Mouse (Mus musculus): ENCODE data around the gene Vwa1. TPM values are rescaled to one million over a fixed set of nuclear protein-coding genes. Genes with fewer than 3 reads are reported as not detected.
"Not testable (repeated sequence)": the region's sequence is repeated elsewhere in the genome, so short reads cannot be mapped to it uniquely, and the experiment has no call there.

The Vwa1 gene
- polyA plus RNA-seq, 1 experiment from 2014 or later = 12.2 TPM

DNA sequence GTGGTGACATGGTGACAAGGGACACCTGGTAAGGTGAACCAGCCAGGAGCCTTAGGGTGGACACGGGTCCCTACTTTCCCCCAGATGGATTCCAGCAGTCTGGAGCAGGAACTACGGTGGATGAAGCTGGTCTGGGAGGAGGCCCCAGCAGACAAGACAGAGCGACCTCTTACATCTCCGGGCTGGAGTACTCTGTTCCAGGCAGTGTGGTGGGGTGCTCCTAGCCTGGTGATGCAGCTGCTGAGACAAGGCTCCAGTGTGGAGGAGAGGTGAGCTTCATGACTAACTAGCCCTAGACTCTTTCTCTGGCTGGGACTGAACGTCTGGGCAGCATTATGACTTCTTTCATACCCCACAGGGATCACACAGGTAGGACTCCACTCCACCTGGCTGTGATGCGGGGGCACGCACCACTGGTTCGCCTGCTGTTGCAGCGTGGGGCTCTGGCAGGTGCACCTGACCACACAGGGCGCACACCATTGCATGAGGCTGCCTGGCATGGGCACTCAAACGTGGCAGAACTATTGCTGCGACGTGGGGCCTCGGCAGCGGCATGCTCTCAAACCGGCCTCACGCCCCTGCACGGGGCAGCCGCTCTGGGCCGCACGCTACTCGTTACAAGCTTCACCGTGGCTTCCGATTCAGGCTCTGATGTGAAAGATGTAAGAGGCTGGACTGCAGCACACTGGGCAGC lies 16.9 kb upstream of the Vwa1 start:
- no peak for ATAC-seq (ENCODE audit: low FRiP score)
- no peak overlapping the region for H3K4me2 ChIP-seq (replicated peaks)
- no peak overlapping the region for H3K27ac ChIP-seq
- H3K27me3 ChIP-seq = peaks cover 7% of the 10 kb centered on the region; the same call in 1 of the 2 replicates
- no peak overlapping the region for H3K9ac ChIP-seq
- H3K36me3 ChIP-seq = no peaks in the 10 kb centered on the region
- WGBS = 74% methylated on average over 24 of the region's 24 CpGs
- no peaks in the 10 kb centered on the region for H3K4me1 ChIP-seq
- no peaks in the 10 kb centered on the region for H3K9me3 ChIP-seq (replicated peaks)
- H3K4me3 ChIP-seq = no peak overlapping the region

DNA sequence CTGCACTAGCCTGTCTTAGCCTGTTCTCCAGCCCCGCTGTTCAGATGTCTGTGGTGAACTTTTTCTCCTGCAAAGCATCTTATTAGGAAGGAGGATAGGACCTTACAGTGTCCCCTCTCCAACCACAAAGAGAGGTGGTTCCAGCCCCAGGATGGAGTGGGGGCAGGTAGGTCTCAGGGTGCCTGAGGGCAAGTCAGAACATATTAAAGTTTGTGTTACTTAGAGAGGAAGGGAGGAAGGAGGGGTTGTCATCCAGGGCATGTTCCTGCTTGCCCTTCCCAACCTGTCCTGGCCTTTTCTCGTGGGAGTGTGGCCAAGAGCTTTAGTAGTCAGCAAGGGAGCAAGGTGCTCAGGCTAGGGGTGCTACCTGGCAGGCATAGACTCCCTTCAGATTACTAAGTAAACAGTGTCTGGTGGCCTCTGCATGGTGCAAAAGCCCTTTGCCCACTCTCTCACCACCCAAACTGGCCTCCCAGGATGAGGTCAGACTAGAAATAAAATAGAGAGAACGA lies 16.2 kb upstream of the Vwa1 start:
- Histone ChIP-seq H3K9ac (no peak overlapping the region), H3K4me3 (no peak overlapping the region), H3K27ac (no peak overlapping the region), H3K27me3 (peaks cover 5% of the 10 kb centered on the region; the same call in 1 of the 2 replicates), H3K4me1 (no peaks in the 10 kb centered on the region), H3K9me3 (replicated peaks) (no peaks in the 10 kb centered on the region), H3K4me2 (replicated peaks) (no peak overlapping the region), H3K36me3 (no peaks in the 10 kb centered on the region)
- no peak for ATAC-seq (ENCODE audit: low FRiP score)
- WGBS = 72% methylated on average over 3 of the region's 3 CpGs

DNA sequence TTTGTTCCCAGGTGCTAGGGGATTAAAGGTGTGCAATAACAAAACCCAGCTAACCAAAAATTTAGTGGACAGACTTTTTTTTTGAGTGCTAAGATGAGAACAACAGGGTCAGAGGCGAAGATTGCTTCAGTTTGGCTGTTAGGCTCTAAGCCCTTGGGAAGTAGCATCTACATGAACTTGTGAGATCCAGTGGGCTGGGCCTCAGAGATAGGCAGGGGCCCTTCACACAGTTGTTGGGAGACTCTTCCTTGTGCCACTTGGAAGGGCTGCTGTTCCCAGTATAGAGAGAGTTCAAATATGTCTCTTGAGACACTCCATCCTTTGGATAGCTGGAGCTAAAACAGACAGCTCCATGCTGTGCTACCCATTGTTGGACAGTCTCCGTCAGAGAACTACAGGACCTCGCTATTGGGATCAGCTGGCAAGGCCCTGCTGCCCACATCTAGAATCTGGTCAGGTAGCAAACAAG lies 15.6 kb upstream of the Vwa1 start, which contains the start of gene Ankrd65:
Gene Ankrd65, plus strand, starts transcription at position 419 of the 469 bp plus-strand sequence.
- 71% methylated on average over 3 of the region's 3 CpGs for WGBS
- H3K4me1 ChIP-seq = peaks cover under 1% of the 10 kb centered on the region; the same call in 1 of the 2 replicates
- ATAC-seq (ENCODE audit: low FRiP score) = no peak
- no peaks in the 10 kb centered on the region for H3K9me3 ChIP-seq (replicated peaks)
- peaks cover 5% of the 10 kb centered on the region; the same call in 1 of the 2 replicates for H3K27me3 ChIP-seq
- H3K27ac ChIP-seq = no peak within 1 kb of the TSS
- no peak within 1 kb of the TSS for H3K4me3 ChIP-seq
- no peak within 1 kb of the TSS for H3K4me2 ChIP-seq (replicated peaks)
- no peak within 1 kb of the TSS for H3K9ac ChIP-seq
- H3K36me3 ChIP-seq = no peaks in the 10 kb centered on the region

DNA sequence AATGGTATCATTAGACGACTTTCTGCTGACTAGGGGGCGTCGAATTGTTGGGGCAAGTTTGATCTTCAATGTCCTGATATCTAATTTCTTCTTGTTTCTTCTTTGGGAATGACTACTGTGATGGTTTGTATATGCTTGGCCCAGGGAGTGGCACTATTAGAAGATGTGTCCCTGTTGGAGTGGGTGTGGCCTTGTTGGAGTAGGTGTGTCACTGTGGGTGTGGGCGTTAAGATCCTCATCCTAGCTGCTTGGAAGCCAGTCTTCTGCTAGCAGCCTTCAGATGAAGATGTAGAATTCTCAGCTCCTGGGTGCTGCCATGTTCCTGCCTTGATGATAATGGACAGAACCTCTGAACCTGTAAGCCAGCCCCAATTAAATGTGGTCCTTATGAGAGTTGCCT lies 14.3 kb upstream of the Vwa1 start:
- H3K36me3 ChIP-seq; H3K9ac ChIP-seq; H3K4me1 ChIP-seq; H3K4me2 ChIP-seq (replicated peaks); ATAC-seq (ENCODE audit: low FRiP score); H3K4me3 ChIP-seq; H3K27me3 ChIP-seq; H3K9me3 ChIP-seq (replicated peaks); H3K27ac ChIP-seq: not testable (repeated sequence)
- WGBS = 74% methylated on average over 4 of the region's 4 CpGs

DNA sequence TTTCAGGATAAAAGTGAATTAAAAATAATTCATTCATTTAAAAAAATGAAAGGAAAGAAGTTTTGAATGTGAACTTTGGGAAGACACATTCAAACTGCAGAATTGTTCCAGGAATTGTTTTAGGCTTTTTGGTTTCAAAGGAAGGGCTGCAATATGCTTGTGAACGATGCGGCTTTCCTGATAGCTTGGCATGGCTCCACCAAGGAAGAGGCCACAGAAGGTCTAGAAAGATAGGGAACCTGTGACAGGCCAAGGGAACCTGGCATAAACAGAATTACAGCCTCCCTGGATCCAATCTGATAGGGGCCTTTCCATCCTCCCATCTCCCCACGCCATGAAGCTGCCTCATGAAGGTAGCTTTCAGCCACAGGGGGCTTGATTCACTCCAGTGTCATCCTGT lies 13.8 kb upstream of the Vwa1 start:
- Histone ChIP-seq H3K9ac (no peak overlapping the region), H3K27me3 (peaks cover 5% of the 10 kb centered on the region; the same call in 1 of the 2 replicates), H3K36me3 (no peaks in the 10 kb centered on the region), H3K4me1 (peaks cover 12% of the 10 kb centered on the region), H3K4me3 (no peak overlapping the region), H3K4me2 (replicated peaks) (no peak overlapping the region), H3K9me3 (replicated peaks) (no peaks in the 10 kb centered on the region), H3K27ac (no peak overlapping the region)
- ATAC-seq (ENCODE audit: low FRiP score) = no peak
- 84% methylated on average over 3 of the region's 3 CpGs for WGBS

DNA sequence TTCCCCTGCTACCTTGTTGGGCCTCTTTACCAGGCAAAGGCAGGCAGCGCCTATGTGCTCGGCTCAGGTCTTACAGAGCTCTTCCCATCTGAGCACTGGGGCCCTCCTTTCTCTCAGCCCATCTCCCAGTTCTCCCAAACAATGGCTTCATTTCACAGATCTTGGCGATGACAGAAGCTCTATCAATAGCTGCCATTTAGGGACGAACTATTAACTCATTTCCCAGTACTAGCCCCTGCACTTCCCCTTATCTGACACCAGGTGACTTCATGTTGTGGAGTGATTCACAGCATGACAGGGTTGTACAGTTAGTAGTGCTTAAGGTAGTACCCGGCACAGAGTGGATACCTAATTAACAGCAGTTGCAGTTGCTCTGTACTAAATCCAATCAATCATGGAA lies 11.3 kb upstream of the Vwa1 start, which contains the start of gene Tmem88b:
Gene Tmem88b, minus strand, starts transcription at position 56 of the 400 bp plus-strand sequence.
- Histone ChIP-seq H3K4me2 (replicated peaks) (peak within 1 kb of the TSS; percentile 77), H3K27ac (no peak within 1 kb of the TSS), H3K4me3 (peak within 1 kb of the TSS; percentile 62), H3K27me3 (no peaks in the 10 kb centered on the region), H3K9ac (no peak within 1 kb of the TSS), H3K4me1 (peaks cover 12% of the 10 kb centered on the region), H3K36me3 (no peaks in the 10 kb centered on the region), H3K9me3 (replicated peaks) (no peaks in the 10 kb centered on the region)
- no peak for ATAC-seq (ENCODE audit: low FRiP score)
- WGBS = 70% methylated on average over 5 of the region's 5 CpGs

DNA sequence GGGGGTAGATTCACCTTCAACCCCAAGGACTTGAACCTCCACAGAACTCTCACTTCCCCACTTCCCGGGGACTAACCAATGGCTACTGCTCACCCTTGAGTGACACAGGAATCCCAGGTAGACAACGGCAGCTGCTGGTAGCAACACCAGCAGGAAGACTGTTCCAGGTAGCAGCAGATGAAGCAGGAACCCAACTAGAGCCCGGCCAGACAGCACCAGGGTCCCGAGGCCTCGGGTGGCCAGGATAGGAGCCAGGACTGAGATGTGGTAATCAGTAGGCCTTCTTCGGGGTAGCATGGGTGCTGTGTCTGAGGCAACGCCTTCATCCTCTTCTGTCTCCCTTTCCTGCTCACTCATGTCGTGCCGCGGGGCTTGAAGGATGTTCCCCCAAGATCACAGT lies 10.7 kb upstream of the Vwa1 start:
- no peak overlapping the region for H3K9ac ChIP-seq
- 80% methylated on average over 10 of the region's 10 CpGs for WGBS
- no peaks in the 10 kb centered on the region for H3K36me3 ChIP-seq
- H3K4me1 ChIP-seq = peaks cover 12% of the 10 kb centered on the region
- H3K4me3 ChIP-seq = no peak overlapping the region
- H3K4me2 ChIP-seq (replicated peaks) = peak overlapping the region; percentile 77; the same call in 1 of the 2 replicates
- no peaks in the 10 kb centered on the region for H3K9me3 ChIP-seq (replicated peaks)
- H3K27me3 ChIP-seq = no peaks in the 10 kb centered on the region
- no peak for ATAC-seq (ENCODE audit: low FRiP score)
- no peak overlapping the region for H3K27ac ChIP-seq

DNA sequence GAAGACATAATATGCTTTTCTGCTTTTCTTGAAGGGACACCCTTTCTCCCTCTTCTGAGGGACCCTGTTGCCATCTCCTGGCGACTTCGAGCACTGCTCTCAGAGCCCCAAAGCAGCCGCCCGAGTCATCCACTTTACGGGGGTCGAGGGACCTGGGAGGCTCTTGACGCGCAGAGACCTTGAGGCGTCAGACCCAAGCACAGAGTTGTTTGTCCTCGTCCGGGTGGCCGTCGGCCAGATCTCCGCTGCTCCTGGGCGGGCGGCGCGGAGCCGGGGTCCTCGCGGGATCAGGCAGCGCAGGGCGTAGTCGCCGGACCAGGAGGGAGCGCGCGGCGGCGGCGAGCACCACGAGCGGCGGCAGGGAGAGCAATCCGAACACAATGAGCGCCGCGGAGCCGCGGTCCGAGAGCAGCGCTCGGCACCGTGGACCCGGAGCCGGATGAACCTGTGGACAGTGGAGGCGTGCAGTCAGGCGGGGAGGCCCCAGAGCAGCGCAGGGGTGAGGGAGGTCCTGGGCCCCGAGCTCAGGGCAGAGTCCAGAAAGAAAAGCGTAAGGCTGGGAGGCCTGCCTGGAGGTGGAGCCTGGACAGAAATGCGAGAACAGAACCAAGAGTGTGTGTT lies 9.7 kb upstream of the Vwa1 start:
- H3K9me3 ChIP-seq (replicated peaks) = no peaks in the 10 kb centered on the region
- H3K9ac ChIP-seq = peak overlapping the region; percentile 82
- H3K4me2 ChIP-seq (replicated peaks) = peak overlapping the region; percentile 77
- no peaks in the 10 kb centered on the region for H3K27me3 ChIP-seq
- peak; percentile 89 for ATAC-seq (ENCODE audit: low FRiP score)
- H3K36me3 ChIP-seq = no peaks in the 10 kb centered on the region
- WGBS = under 1% methylated on average over 51 of the region's 52 CpGs
- peak overlapping the region; percentile 79 for H3K27ac ChIP-seq
- H3K4me1 ChIP-seq = peaks cover 12% of the 10 kb centered on the region
- peak overlapping the region; percentile 62 for H3K4me3 ChIP-seq

DNA sequence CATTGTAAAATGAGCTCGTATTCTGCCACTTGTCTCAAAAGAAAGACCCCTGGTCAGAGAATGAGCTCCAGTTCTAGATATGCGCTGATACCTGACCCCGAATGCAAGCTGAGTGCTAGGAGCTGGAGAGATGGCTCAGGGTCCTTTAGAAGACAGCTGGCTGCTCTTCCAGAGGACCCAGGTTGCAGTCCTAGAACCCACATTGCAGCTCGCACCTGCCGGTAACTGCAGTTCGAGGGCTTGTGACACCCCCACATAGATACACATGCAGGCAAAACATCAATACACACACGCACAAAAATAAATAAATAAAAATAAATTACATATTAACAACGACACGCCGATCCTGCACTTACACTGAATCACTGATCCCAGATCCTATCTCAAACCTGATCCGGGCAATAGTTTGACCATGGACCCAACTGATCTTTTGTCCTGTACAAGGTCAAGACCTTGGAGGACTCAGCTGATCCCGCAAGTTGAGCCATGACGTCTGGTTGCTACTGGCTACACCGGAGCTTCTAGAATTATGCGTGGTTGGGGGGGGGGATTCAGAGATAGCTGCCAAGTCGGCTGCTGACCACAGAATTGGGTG lies 9.1 kb upstream of the Vwa1 start:
- Histone ChIP-seq H3K27me3 (no peaks in the 10 kb centered on the region), H3K4me2 (replicated peaks) (peak overlapping the region; percentile 77), H3K9me3 (replicated peaks) (no peaks in the 10 kb centered on the region), H3K4me1 (peaks cover 12% of the 10 kb centered on the region), H3K4me3 (peak overlapping the region; percentile 62), H3K9ac (peak overlapping the region; percentile 82), H3K36me3 (no peaks in the 10 kb centered on the region), H3K27ac (peak overlapping the region; percentile 79)
- ATAC-seq (ENCODE audit: low FRiP score) = peak; percentile 50
- 45% methylated on average over 16 of the region's 16 CpGs for WGBS

DNA sequence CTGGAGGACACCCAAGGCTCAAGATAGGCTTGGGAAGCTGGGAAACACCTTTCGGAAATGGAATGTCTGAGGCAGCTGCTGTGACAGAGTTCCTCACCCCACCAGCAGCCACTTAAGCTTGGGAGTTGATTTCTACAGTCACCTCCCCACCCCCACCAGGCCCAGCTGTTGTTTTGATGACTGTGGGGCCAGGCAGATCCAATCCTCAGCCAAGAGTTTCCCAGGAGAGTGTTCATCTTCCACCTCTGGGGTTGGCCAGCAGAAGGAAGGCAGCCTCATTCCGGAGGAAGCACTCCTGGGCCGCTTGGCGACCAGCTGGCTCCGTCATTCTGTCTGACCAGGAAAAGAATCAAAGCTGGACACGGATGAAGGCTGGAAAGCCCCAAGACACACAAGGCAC lies 6.4 kb upstream of the Vwa1 start:
- Histone ChIP-seq H3K9ac (no peak overlapping the region), H3K36me3 (no peaks in the 10 kb centered on the region), H3K4me3 (no peak overlapping the region), H3K27me3 (peaks cover 1% of the 10 kb centered on the region), H3K27ac (no peak overlapping the region; the same call in 1 of the 2 replicates), H3K4me2 (replicated peaks) (no peak overlapping the region), H3K4me1 (peaks cover 16% of the 10 kb centered on the region), H3K9me3 (replicated peaks) (no peaks in the 10 kb centered on the region)
- no peak for ATAC-seq (ENCODE audit: low FRiP score)
- WGBS = 27% methylated on average over 6 of the region's 6 CpGs

DNA sequence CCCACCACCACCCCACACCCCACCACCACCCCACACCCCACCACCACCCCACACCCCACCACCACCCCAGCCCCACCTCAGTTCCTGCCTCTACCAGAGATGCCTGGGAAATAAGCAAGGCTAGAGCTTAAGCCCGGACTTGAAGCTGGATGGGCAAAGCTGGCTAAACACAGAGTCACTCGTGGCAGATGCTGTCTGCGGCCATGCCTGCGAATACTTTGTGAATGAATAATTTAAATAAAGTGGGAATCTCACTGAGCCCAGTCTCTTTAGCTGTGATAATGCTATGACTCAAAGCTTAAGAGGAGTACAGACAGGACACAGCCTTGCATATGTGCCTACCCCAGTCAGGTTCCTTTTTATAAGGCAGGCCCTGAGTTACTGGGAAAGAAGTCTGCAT lies 5.0 kb upstream of the Vwa1 start:
- no peak overlapping the region for H3K4me3 ChIP-seq
- H3K36me3 ChIP-seq = no peaks in the 10 kb centered on the region
- H3K27ac ChIP-seq = no peak overlapping the region
- H3K4me2 ChIP-seq (replicated peaks) = no peak overlapping the region
- H3K9me3 ChIP-seq (replicated peaks) = no peaks in the 10 kb centered on the region
- H3K27me3 ChIP-seq = peaks cover 15% of the 10 kb centered on the region
- 77% methylated on average over 4 of the region's 4 CpGs for WGBS
- H3K4me1 ChIP-seq = peaks cover 21% of the 10 kb centered on the region
- H3K9ac ChIP-seq = no peak overlapping the region
- ATAC-seq (ENCODE audit: low FRiP score) = no peak

DNA sequence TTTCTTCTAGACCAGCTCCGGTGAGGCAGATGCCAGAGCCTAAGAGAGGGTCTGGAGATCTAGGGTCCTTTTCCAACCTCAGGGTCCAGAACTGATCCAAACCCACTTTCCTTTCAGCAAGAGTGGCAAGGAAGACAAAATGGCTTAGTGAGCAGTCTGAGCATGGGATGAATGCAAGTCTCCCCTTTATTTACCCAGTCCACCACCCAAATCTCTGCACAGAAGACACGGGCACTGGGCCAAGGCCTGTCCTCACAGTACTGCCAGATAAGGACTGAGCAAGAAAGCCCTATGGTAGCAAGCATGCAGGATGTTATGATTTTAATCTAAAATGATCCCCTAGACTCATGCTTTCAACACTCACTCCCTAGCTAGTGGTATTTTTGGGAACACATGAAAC lies 3.3 kb upstream of the Vwa1 start:
- peaks cover 30% of the 10 kb centered on the region for H3K27me3 ChIP-seq
- ATAC-seq (ENCODE audit: low FRiP score) = no peak
- peaks cover 22% of the 10 kb centered on the region for H3K4me1 ChIP-seq
- H3K9ac ChIP-seq = no peak overlapping the region
- H3K4me2 ChIP-seq (replicated peaks) = no peak overlapping the region
- WGBS = 77% methylated on average over 2 of the region's 2 CpGs
- H3K9me3 ChIP-seq (replicated peaks) = no peaks in the 10 kb centered on the region
- no peak overlapping the region for H3K27ac ChIP-seq
- H3K36me3 ChIP-seq = no peaks in the 10 kb centered on the region
- no peak overlapping the region for H3K4me3 ChIP-seq
